Mouse (Mus musculus) kidney, postnatal 0 days (tissue): ENCODE measurements at regions not wholly inside any gene's neighbourhood (a gene's known extent, or its start where the extent isn't known, plus 50 kb on each side); places are given as distances from the start of the nearest gene placed in this dataset.

Experiments used
- ATAC-seq: fragments of 200-750 bp; cut with Nextera tagmentation; replicated peaks from 2 replicates; pipeline ENCODE4 v1.8.0; 2017; ENCODE audit warnings: low read depth, moderate number of reproducible peaks, moderate TSS enrichment, moderate library complexity; ENCODE audit not compliant: low FRiP score
- DNase-seq: peaks from one replicate; pipeline ENCODE4 v3.0.0-alpha.2; 2016; ENCODE audit warnings: low spot score
- H3K27ac ChIP-seq: fragments of 300-500 bp; sonication (generic); 2 replicates; pipeline ENCODE4 v1.5.1; 2014; ENCODE audit warnings: mild to moderate bottlenecking
- H3K27me3 ChIP-seq: fragments of 300-500 bp; sonication (generic); 2 replicates; pipeline ENCODE4 v1.6.1; 2014; ENCODE audit warnings: low read length, mixed read lengths; ENCODE audit not compliant: insufficient read depth
- H3K36me3 ChIP-seq: fragments of 300-500 bp; sonication (generic); 2 replicates; pipeline ENCODE4 v1.6.1; 2014; ENCODE audit warnings: low read length, mixed read lengths; ENCODE audit not compliant: insufficient read depth
- H3K4me1 ChIP-seq: fragments of 300-500 bp; sonication (generic); replicated peaks from 2 replicates; pipeline ENCODE4 v1.6.1; 2014; ENCODE audit warnings: antibody characterized with exemption, low read length, mixed read lengths; ENCODE audit not compliant: insufficient read depth
- H3K4me2 ChIP-seq: fragments of 300-500 bp; sonication (generic); 2 replicates; pipeline ENCODE4 v1.6.1; 2014; ENCODE audit warnings: mild to moderate bottlenecking, low read length, moderate library complexity, mixed read lengths
- H3K4me3 ChIP-seq: fragments of 300-500 bp; sonication (generic); replicated peaks from 2 replicates; pipeline ENCODE4 v1.5.1; 2014; ENCODE audit warnings: low read depth, low read length
- H3K9ac ChIP-seq: fragments of 300-500 bp; sonication (generic); 2 replicates; pipeline ENCODE4 v1.6.1; 2014; ENCODE audit warnings: low read depth, low read length
- H3K9me3 ChIP-seq: fragments of 300-500 bp; sonication (generic); replicated peaks from 2 replicates; pipeline ENCODE4 v1.6.1; 2016; ENCODE audit warnings: low read length, inconsistent platforms, mixed read lengths
- CTCF ChIP-seq: IDR thresholded peaks from 2 replicates; pipeline ENCODE4 v1.5.1; 2016; ENCODE audit warnings: antibody characterized with exemption, low read depth, mild to moderate bottlenecking, moderate library complexity
- WGBS: fragments of 180-500 bp; shearing (Covaris S2); extraction: QIAGEN DNeasy Blood & Tissue Kit; methylation state at CpG from one replicate; pipeline ENCODE4 v1.1.7; 2014; 5-methylcytosine and 5-hydroxymethylcytosine counted together

- no peak overlapping the region for H3K4me2 ChIP-seq
- H3K36me3 ChIP-seq: no peaks in the 10 kb centered on the region
- WGBS: 77% methylated on average over 8 of the region's 8 CpGs
- no peak for TF ChIP-seq CTCF
- ATAC-seq: no peak
- H3K4me1 ChIP-seq: no peaks in the 10 kb centered on the region
- H3K27ac ChIP-seq: no peak overlapping the region
- no peak overlapping the region for H3K4me3 ChIP-seq
- no peak overlapping the region for H3K9ac ChIP-seq
- no peaks in the 10 kb centered on the region for H3K27me3 ChIP-seq
- no peak for DNase-seq
- H3K9me3 ChIP-seq: no peaks in the 10 kb centered on the region
These were observed 144.5 kb upstream of the Opcml start for GRCm38 (mm10) chr9:27646100-27646499.

GRCm38 (mm10) chr9:27646956-27647355, 143.6 kb upstream of the Opcml start:
- DNase-seq (no peak), ATAC-seq (no peak)
- Histone ChIP-seq H3K9ac (no peak overlapping the region), H3K4me3 (no peak overlapping the region), H3K27me3 (no peaks in the 10 kb centered on the region), H3K27ac (no peak overlapping the region), H3K4me1 (no peaks in the 10 kb centered on the region), H3K36me3 (no peaks in the 10 kb centered on the region), H3K9me3 (no peaks in the 10 kb centered on the region), H3K4me2 (no peak overlapping the region)
- no peak for TF ChIP-seq CTCF
- 68% methylated on average over 10 of the region's 10 CpGs for WGBS

GRCm38 (mm10) chr9:27658001-27658400, 132.6 kb upstream of the Opcml start:
- H3K27me3 ChIP-seq: no peaks in the 10 kb centered on the region
- no peak overlapping the region for H3K9ac ChIP-seq
- H3K27ac ChIP-seq: no peak overlapping the region
- H3K4me1 ChIP-seq: 0 out of 2 replicates have a peak, but pooled peaks cover 3% of the 10 kb centered on the region
- no peak for ATAC-seq
- DNase-seq: no peak
- H3K4me2 ChIP-seq: no peak overlapping the region
- H3K4me3 ChIP-seq: no peak overlapping the region
- H3K9me3 ChIP-seq: no peaks in the 10 kb centered on the region
- WGBS: 75% methylated on average over 1 of the region's 1 CpGs
- no peaks in the 10 kb centered on the region for H3K36me3 ChIP-seq
- TF ChIP-seq CTCF: no peak

GRCm38 (mm10) chr9:27661431-27662300, 128.9 kb upstream of the Opcml start:
- ATAC-seq (no peak), DNase-seq (no peak)
- no peak for TF ChIP-seq CTCF
- H3K4me2 ChIP-seq: no peak overlapping the region
- H3K9ac ChIP-seq: no peak overlapping the region
- 0 out of 2 replicates have a peak, but pooled peaks cover 3% of the 10 kb centered on the region for H3K4me1 ChIP-seq
- H3K4me3 ChIP-seq: no peak overlapping the region
- 88% methylated on average over 1 of the region's 1 CpGs for WGBS
- H3K27me3 ChIP-seq: no peaks in the 10 kb centered on the region
- no peaks in the 10 kb centered on the region for H3K36me3 ChIP-seq
- H3K27ac ChIP-seq: no peak overlapping the region
- no peaks in the 10 kb centered on the region for H3K9me3 ChIP-seq

- no peak overlapping the region for H3K9ac ChIP-seq
- no peak for ATAC-seq
- H3K36me3 ChIP-seq: no peaks in the 10 kb centered on the region
- no peak overlapping the region for H3K27ac ChIP-seq
- no peak for TF ChIP-seq CTCF
- no peaks in the 10 kb centered on the region for H3K9me3 ChIP-seq
- 0 out of 2 replicates have a peak, but pooled peaks cover 3% of the 10 kb centered on the region for H3K4me1 ChIP-seq
- WGBS: 96% methylated on average over 1 of the region's 1 CpGs
- no peak overlapping the region for H3K4me2 ChIP-seq
- H3K27me3 ChIP-seq: no peaks in the 10 kb centered on the region
- DNase-seq: no peak
- no peak overlapping the region for H3K4me3 ChIP-seq
These were observed 127.3 kb upstream of the Opcml start for GRCm38 (mm10) chr9:27663230-27663629.

- 89% methylated on average over 2 of the region's 2 CpGs for WGBS
- no peaks in the 10 kb centered on the region for H3K36me3 ChIP-seq
- H3K4me1 ChIP-seq: no peaks in the 10 kb centered on the region
- H3K4me3 ChIP-seq: no peak overlapping the region
- TF ChIP-seq CTCF: no peak
- H3K27me3 ChIP-seq: no peaks in the 10 kb centered on the region
- ATAC-seq: no peak
- no peak for DNase-seq
- H3K9me3 ChIP-seq: no peaks in the 10 kb centered on the region
- H3K4me2 ChIP-seq: no peak overlapping the region
- H3K9ac ChIP-seq: no peak overlapping the region
- H3K27ac ChIP-seq: no peak overlapping the region
These were observed 124.9 kb upstream of the Opcml start for GRCm38 (mm10) chr9:27665659-27666058.
